Mouse (Mus musculus) CH12.LX (cell line): Measurements from ENCODE around the gene Uso1.

Experiments
- CTCF ChIP-seq, 2 experiments: IDR thresholded peaks in 1 of 2; conservative IDR thresholded peaks in 1 of 2; 2 replicates each; pipeline ENCODE4 v1.5.1; 2011 to 2012; ENCODE audit warnings: low read depth in 2 of 2, low read length in 2 of 2, improper control_type of control experiment in 1 of 2, inconsistent platforms in 1 of 2, mild to moderate bottlenecking in 1 of 2, moderate library complexity in 1 of 2
- E2F4 ChIP-seq: IDR thresholded peaks from 2 replicates; pipeline ENCODE4 v1.6.1; 2011; ENCODE audit warnings: low read depth, low read length, improper control_type of control experiment; ENCODE audit not compliant: insufficient replicate concordance
- EP300 ChIP-seq: IDR thresholded peaks from 2 replicates; pipeline ENCODE4 v1.6.1; 2011; ENCODE audit warnings: low read length, improper control_type of control experiment
- JUND ChIP-seq: conservative IDR thresholded peaks from 2 replicates; pipeline ENCODE4 v1.6.1; 2011; ENCODE audit warnings: low read depth, low read length, improper control_type of control experiment
- MAFK ChIP-seq: IDR thresholded peaks from 2 replicates; pipeline ENCODE4 v1.6.1; 2011; ENCODE audit warnings: low read length, improper control_type of control experiment; ENCODE audit not compliant: insufficient replicate concordance
- MAZ ChIP-seq: IDR thresholded peaks from 2 replicates; pipeline ENCODE4 v1.6.1; 2012; ENCODE audit warnings: low read depth, mild to moderate bottlenecking, inconsistent platforms, low read length, improper control_type of control experiment, moderate library complexity
- POLR2A ChIP-seq: IDR thresholded peaks from 2 replicates; pipeline ENCODE4 v1.6.1; 2011; ENCODE audit warnings: low read depth, mild to moderate bottlenecking, improper control_type of control experiment, low read length
- RAD21 ChIP-seq: IDR thresholded peaks from 2 replicates; pipeline ENCODE4 v1.6.1; 2011; ENCODE audit warnings: low read depth, mild to moderate bottlenecking, low read length, improper control_type of control experiment, moderate library complexity
- UBTF ChIP-seq: IDR thresholded peaks from 2 replicates; pipeline ENCODE4 v1.6.1; 2012; ENCODE audit warnings: low read depth, mild to moderate bottlenecking, inconsistent platforms, low read length, improper control_type of control experiment, moderate library complexity
- ZMIZ1 ChIP-seq: IDR thresholded peaks from 2 replicates; pipeline ENCODE4 v1.6.1; 2012; ENCODE audit warnings: low read depth, mild to moderate bottlenecking, inconsistent platforms, low read length, improper control_type of control experiment
- ZNF384 ChIP-seq: IDR thresholded peaks from 2 replicates; pipeline ENCODE4 v1.6.1; 2012; ENCODE audit warnings: low read depth, low read length, improper control_type of control experiment, inconsistent platforms

DNA sequence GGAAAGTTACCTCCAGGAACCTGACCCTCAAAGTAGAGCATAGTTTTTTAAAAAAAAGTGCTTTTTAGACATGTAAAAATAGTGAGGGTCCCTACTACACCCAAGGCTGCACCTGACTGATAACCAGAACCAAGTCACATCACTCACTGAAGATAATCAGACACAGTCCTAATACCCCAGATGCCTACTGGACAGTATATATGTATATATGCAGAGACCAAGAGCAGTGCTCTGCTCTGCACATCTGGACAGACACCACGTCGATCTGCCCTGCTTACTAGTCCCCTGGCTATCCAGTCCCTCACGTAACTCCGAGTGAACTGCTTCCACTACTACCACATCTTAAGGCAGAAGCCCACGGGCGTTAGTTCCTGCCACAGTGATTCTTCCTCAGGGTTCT, 23.5 kb upstream of the Uso1 start:
- TF ChIP-seq MAZ (no peak), E2F4 (no peak), UBTF (no peak), RAD21 (no peak), ZNF384 (no peak), JUND (no peak), POLR2A (no peak), CTCF (conservative IDR thresholded peaks at IDR 0.05 in 1 of 2, IDR thresholded peaks at IDR 0.05 in 1 of 2; ENCODE audit: low read depth in 2 of 2, low read length in 2 of 2) (no peak), EP300 (no peak), ZMIZ1 (no peak), MAFK (no peak)
